Mouse (Mus musculus) mesoderm, embryonic 11.5 days (tissue): ENCODE data around the gene Cela3a.
A peak's percentile ranks its signal among the peaks of the same experiment; 100 is the strongest.
"Not testable (repeated sequence)": the region's sequence is repeated elsewhere in the genome, so short reads cannot be mapped to it uniquely, and the experiment has no call there.

Experiments used
- DNase-seq: peaks from one replicate; pipeline ENCODE4 v3.0.0-alpha.2; 2012; ENCODE audit warnings: low read depth, low spot score

The Cela3a gene

GRCm38 (mm10) chr4:137409691-137410090, at the start of gene Cela3a:
Cela3a (minus strand) TSS chr4:137409791.
- no peak for DNase-seq

GRCm38 (mm10) chr4:137458861-137459260, 49.3 kb upstream of the Cela3a start:
- DNase-seq: no peak

GRCm38 (mm10) chr4:137458310-137458709, 48.7 kb upstream of the Cela3a start:
- DNase-seq: no peak

- DNase-seq: no peak
These were observed 47.7 kb upstream of the Cela3a start for GRCm38 (mm10) chr4:137457292-137457691.

- no peak for DNase-seq
These were observed 47.0 kb upstream of the Cela3a start for GRCm38 (mm10) chr4:137456581-137456980.

GRCm38 (mm10) chr4:137454582-137454981, 45.0 kb upstream of the Cela3a start:
- no peak for DNase-seq

GRCm38 (mm10) chr4:137453234-137453767, 43.7 kb upstream of the Cela3a start, which contains the start of gene 1700013G24Rik:
1700013G24Rik (plus strand) TSS chr4:137453284.
- DNase-seq: no peak

- no peak for DNase-seq
These were observed 42.6 kb upstream of the Cela3a start for GRCm38 (mm10) chr4:137452190-137452589.

- DNase-seq: no peak
These were observed 40.1 kb upstream of the Cela3a start for GRCm38 (mm10) chr4:137449715-137450114.

- no peak for DNase-seq
These were observed 39.5 kb upstream of the Cela3a start for GRCm38 (mm10) chr4:137449132-137449531.

GRCm38 (mm10) chr4:137448641-137449040, 39.0 kb upstream of the Cela3a start:
- no peak for DNase-seq

- DNase-seq: no peak
These were observed 38.6 kb upstream of the Cela3a start for GRCm38 (mm10) chr4:137448197-137448596.

- no peak for DNase-seq
These were observed 38.0 kb upstream of the Cela3a start for GRCm38 (mm10) chr4:137447363-137448196.

- no peak for DNase-seq
These were observed 36.3 kb upstream of the Cela3a start for GRCm38 (mm10) chr4:137445881-137446280.

GRCm38 (mm10) chr4:137443625-137444024, 34.0 kb upstream of the Cela3a start:
- peak; percentile 69 for DNase-seq

GRCm38 (mm10) chr4:137441332-137441731, 31.7 kb upstream of the Cela3a start:
- no peak for DNase-seq

- DNase-seq: no peak
These were observed 29.3 kb upstream of the Cela3a start for GRCm38 (mm10) chr4:137438842-137439241.

- no peak for DNase-seq
These were observed 27.5 kb upstream of the Cela3a start for GRCm38 (mm10) chr4:137436979-137437669.

GRCm38 (mm10) chr4:137432700-137433550, 23.3 kb upstream of the Cela3a start:
- not testable (repeated sequence) for DNase-seq

- no peak for DNase-seq
These were observed 20.9 kb upstream of the Cela3a start, which contains the start of gene Cela3b for GRCm38 (mm10) chr4:137430502-137430901. Cela3b (minus strand) TSS chr4:137430540.
